Mouse (Mus musculus): Measurements from ENCODE around the gene Rhoc. TPM values are rescaled to one million over a fixed set of nuclear protein-coding genes. Genes with fewer than 3 reads are reported as not detected.

The Rhoc gene
- 3.9 TPM for total RNA-seq (2023)

GRCm38 (mm10) chr3:104788075-104788474 lies at the start of gene Rhoc:
TSS of gene Rhoc (plus strand) at chr3:104788375.

GRCm38 (mm10) chr3:104780561-104781420 lies 7.4 kb upstream of the Rhoc start, which contains the start of gene Ppm1j:
TSS of gene Ppm1j (plus strand) at chr3:104781056.

DNA sequence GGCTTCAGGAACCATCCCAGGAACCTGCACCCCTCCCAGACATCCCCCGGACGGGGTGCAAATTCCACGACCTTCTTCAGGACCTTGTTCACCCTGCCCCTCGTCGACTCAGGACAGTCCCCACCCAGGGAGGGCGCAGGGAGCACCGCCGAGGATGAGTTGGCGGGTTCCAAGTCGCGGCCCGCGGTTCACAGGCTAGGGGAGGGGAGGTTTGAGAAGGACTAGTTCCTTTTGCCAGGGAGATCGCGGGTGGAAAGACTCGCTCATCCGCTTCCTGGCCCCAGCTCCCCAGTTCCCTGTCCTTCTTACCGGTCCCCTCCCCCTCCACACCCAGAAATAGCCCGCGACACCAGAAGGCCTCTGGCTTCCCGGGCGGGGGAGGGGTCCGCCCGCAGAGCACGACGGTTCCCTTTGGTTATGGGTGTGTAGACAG lies 6.7 kb upstream of the Rhoc start, which contains the start of gene Fam19a3:
TSS of gene Fam19a3 (minus strand) at position 370 of the 433 bp plus-strand sequence.

DNA sequence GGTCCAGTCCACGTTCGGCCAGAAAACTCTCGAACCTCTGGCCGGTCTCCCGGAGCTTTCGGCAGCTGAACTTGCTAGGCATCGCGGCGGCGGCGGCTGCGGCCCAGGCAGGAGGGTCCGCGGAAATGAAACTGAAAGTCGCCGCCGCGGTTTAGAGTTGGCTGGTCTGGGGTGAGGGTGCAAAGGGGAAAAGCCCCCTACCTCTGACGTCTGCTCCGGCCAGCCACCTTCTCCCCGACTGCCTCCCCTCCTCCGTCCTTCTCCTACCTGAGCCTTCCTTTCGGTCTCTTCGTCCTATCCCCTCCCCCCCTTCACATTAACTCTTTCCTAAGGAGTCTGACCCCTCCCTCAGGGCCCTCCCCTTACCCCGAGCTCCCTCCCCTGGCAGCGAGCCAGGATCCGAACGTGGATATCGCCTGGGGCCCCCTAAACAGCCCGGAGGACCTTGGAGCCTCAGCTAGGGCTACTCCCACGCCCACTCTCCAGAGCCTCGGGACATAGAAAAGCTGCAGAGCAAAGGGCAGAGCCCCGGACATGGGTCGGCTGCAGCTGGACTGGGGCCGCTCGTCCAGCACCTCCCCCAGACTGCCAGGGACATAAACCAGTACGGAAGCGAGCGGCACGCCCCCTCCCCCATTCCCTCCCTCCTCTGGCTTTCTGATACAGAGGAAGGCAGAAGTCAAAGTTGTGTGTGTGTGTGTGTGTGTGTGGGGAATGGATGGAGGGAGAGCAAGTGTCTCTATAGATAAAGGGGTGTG lies 30.0 kb downstream of the Rhoc start, which contains the start of gene Mov10:
TSS of gene Mov10 (minus strand) at position 573 of the 758 bp plus-strand sequence.

Other genes with a start within 250 kb of the Rhoc start
- gene Slc16a1, start 149.7 kb upstream of the Rhoc start, total RNA-seq (2023) = 35.4 TPM
- gene Ppm1j, start 7.3 kb upstream of the Rhoc start, total RNA-seq (2023) = 21.3 TPM
- 0.79 TPM for gene Fam19a3, start 6.5 kb upstream of the Rhoc start, total RNA-seq (2023)
- gene Mov10, start 30.2 kb downstream of the Rhoc start, total RNA-seq (2023) = 36.3 TPM
- 26.5 TPM for gene St7l, start 75.6 kb downstream of the Rhoc start, total RNA-seq (2023)
- gene Capza1, start 76.1 kb downstream of the Rhoc start, total RNA-seq (2023) = 162 TPM
- not detected for gene Wnt2b, start 173.5 kb downstream of the Rhoc start, total RNA-seq (2023)

Data from CD4-positive naive resting alpha-beta T cell, adult 76 days (primary cell).